Mouse (Mus musculus): ENCODE results near the gene Wdr77. TPM values are rescaled to one million over a fixed set of nuclear protein-coding genes. Genes with fewer than 3 reads are reported as not detected.

Wdr77 gene
- total RNA-seq, 2 experiments from 2014 or later: 48.4 to 52.4 TPM

Other genes with a start within 250 kb of the Wdr77 start
- gene Rap1a, start 158.0 kb upstream of the Wdr77 start, total RNA-seq (2021): 100 to 1,000 TPM; 101 to 108 TPM
- gene Adora3, start 88.5 kb upstream of the Wdr77 start, total RNA-seq (2021): under 1 TPM; 0.69 to 0.89 TPM
- not detected for gene Tmigd3, start 88.5 kb upstream of the Wdr77 start, total RNA-seq (2021)
- 1 to 10 TPM; 1.1 to 1.2 TPM for gene I830077J02Rik, start 26.7 kb upstream of the Wdr77 start, total RNA-seq (2021)
- gene Atp5f1, start 730 bp downstream of the Wdr77 start, total RNA-seq (2021): 100 to 1,000 TPM; 289 to 314 TPM
- 1 to 10 TPM; 1.0 to 3.2 TPM for gene Ovgp1, start 14.3 kb downstream of the Wdr77 start, total RNA-seq (2021)
- under 1 TPM in 1 of 2 experiments, not detected in 1; 0.30 TPM for gene Pifo, start 55.3 kb downstream of the Wdr77 start, total RNA-seq (2021)
- gene Chil5, start 73.4 kb downstream of the Wdr77 start, total RNA-seq (2021): not detected
- gene Chia1, start 153.9 kb downstream of the Wdr77 start, total RNA-seq (2021): 1 to 10 TPM in 1 of 2 experiments, under 1 TPM in 1; 0.73 to 1.0 TPM
- gene Chil3, start 208.2 kb downstream of the Wdr77 start, total RNA-seq (2021): not detected